In genomic region chr1:55051671-55052070, GRCm38 (mm10) we compare ENCODE assay signal across 1 mouse cellular context.
TF ChIP-seq lines count a peak whose summit lies in the region.

No protein-coding gene starts in this region.

TF ChIP-seq in MEL, 35 proteins besides CTCF, POLR2A, EP300 and RAD21 (continued from another document):
- TF ChIP-seq CHD1 (IDR thresholded peaks at IDR 0.05; ENCODE audit: low read depth, low read length): no peak
